Mouse (Mus musculus) kidney, postnatal 4 days (tissue): Measurements from ENCODE around the gene Scgb1c1.

Experiments used
- DNase-seq, 2 experiments: peaks; one replicate each; pipeline ENCODE4 v3.0.0; 2021; ENCODE audit warnings: mixed read lengths in 2 of 2

Gene Scgb1c1

DNA sequence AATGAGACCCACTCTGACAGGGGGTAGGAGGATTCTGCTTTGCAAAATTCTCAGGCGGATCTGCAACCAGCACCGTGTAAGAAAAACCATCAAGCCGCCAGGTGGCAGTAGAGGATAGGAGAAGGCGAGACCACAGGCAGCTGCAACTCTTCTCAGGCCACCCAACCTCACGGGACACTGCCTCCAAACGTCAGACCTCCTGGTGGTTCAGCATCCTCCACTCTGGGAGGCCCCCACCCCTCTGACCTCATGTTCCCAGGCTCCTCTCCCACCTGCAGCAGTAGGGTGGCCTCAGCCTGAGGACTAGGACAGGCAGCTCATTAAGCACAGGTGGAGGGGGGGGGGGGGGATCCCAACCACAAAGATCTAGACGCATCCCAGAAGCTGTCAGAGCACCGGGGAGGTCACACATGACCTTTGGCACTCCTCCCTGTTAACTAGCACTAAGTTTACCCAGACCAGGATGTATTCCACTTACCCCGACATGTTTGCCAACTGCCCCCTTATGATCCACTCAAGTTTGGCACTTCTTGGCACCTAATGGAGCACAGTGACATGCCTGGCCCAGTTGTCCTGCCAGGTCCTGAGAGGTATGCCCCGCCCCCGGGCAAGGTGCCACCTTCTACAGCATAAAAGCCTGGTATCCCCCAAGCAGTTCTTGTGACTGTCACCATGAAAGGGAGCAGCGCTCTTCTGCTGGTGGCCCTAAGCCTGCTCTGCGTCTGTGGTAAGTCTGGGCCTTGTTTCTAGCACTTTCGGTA is at the start of gene Scgb1c1:
Scgb1c1 (plus strand) TSS at position 643 of the 761 bp plus-strand sequence.
- peak; percentile 96 to 98 for DNase-seq

DNA sequence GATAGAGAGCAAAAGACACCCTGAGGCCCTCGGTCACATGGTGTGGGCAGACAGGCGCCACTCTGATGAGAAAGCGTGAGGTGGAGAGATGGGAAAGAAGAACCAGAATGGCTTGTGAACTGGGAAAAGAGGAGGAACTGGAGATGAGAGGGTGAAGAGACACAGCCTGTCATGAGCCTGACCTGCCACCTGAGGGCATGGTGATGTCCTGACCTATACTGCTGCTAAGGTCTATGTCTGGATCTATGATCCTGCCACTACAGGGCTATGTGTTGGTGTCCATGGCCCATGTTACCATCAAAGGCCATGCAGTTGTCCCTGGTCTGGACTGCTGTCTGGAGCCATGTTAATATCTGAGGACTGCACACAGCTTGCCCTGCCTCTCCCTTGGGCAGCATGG is 47.7 kb upstream of the Scgb1c1 start:
- DNase-seq = no peak

DNA sequence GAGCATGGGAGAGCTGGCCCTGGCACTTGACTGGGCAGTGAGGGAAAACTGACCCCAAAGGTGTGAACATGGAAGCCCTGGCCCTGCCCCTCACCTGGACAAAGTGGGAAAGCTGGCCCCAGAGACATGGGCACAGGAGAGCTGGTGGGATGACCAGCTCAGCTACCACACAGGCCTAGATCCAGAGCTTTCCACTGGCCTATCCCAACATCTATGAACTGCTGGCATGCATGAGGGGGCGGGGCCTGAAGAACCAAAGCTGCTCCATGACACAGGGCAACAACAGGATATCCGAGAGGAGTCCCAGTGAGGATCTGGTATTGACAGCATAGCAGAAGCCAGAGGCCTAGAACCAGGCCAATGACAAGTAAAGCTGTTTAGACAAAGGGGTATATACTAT is 47.1 kb upstream of the Scgb1c1 start:
- DNase-seq = no peak

DNA sequence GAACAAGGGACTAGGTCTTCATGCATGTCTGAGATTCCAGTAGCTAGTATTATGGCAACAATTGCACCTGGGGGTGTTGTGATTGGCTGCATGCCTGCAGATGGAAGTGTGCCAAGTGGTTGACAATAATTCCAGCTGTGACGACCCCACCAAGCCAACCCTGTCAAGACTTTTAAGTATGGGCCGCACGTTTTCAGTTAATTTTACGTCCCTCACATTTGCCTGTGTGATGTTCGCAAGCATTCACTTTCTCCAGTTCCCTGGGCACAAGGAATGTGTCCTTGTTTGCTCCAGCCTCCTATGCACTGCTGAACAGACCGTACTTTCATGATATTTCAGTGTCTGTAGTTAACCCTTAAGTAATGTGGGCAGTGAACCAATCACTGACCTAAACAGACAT is 42.7 kb upstream of the Scgb1c1 start:
- DNase-seq = peak; percentile 58 to 67

DNA sequence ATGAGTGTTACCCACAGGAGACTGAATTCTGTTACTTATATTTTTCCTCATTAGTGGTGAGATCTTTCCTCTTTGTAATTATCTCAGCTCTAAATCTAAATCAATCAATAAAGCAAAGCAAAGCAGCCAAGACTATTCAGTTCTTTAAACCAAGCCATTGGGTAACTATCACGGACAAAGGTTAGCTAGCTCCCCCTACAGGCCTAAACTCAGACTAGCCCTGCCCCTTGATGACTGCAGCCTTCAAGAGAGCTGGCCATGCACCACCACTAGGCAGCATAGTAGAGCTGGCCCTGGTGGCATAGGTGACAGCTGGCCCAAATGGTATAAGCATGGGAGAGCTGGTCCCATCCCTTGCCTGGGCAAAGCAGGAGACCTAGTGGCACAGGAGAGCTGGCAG is 39.6 kb upstream of the Scgb1c1 start:
- DNase-seq = peak; percentile 50 to 64

DNA sequence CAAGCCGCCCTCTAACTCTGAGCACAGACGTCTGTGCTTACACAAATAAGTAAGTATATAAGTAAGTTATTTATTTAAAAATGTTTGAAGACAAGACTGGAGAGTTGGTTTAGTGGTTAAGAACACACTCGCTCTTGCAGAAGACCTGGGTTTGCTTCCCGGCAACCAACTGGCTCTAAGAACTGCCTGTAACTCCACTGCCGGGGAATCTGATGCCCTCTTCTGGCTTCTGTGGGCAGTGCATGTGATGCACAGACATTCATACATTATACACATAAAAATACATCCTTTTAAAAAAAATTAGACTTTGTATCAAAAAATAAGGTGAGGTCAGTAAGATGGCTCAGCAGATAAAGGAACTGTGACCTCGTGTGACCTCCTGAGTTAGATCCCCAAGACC is 34.9 kb upstream of the Scgb1c1 start:
- DNase-seq = no peak

DNA sequence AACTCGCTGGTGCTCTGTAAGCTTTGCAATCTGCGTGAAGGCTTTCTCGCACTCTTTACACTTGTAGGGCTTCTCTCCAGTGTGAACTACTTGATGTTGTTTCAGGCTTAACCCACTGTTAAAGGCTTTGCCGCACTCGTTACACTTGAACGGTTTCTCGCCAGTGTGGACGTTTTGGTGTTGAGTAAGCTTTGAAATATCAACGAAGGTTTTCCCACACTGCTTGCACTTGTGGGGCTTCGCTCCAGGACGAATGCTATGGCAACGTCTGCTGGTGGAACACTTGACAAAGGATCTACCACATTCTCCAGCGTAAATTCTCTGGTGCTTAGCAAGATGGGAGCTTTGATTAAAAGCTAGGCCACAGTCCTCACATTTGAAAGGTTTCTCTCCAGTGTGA is 33.6 kb upstream of the Scgb1c1 start:
- DNase-seq = no peak

DNA sequence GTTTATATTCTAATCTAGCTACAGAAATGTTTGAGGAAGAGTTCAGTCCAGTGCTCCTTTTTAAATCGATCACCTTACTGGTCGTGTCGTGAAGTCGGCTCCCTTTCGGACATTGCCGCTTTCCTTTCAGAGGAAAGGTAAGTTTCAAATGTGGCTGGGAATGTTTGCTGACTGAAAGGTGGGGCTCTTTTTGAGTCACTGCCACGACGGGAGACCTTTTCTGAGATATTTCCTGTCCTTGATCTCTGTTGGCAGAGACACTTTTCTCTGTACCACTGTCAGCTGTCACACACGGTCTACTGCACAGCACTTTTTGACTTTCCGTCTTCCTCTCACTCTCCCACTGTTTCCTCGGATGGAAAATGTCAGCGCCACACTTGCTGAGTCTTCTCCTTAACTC is 32.5 kb upstream of the Scgb1c1 start:
- no peak for DNase-seq

DNA sequence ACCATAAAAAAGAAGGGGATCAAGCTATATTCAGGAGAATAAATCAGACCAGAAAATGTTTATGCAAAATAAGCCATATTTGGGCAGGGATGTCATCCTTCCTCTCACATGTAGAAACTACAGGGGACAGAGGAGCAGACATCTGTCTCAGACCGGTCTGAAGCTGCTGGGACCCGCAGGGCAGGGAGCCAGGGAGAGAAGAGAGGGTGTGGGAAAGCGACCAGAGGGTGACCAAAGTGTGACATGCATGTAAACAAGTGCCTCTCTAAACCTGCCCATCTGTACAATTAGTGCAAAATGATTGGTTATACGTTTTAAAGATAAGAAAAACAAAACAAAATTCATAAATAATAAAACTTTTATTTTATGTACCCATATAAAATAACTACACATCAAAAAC is 25.2 kb upstream of the Scgb1c1 start:
- no peak for DNase-seq

DNA sequence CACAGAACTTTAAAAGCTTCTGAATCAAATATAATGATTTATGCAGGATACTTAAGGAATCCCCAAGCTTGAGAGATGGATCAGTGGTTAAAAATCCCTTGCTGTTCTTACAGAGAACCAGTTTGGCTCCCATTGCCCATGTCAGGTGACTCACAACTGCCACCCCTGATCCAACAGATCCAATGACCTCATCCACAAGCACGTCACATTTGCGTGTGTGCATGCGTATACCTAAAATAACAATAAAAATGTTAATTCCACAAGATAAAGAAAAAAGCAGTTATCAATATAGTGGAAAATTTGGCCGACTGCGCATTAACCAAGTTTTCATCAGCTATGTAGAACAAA is 24.1 kb upstream of the Scgb1c1 start:
- no peak for DNase-seq

DNA sequence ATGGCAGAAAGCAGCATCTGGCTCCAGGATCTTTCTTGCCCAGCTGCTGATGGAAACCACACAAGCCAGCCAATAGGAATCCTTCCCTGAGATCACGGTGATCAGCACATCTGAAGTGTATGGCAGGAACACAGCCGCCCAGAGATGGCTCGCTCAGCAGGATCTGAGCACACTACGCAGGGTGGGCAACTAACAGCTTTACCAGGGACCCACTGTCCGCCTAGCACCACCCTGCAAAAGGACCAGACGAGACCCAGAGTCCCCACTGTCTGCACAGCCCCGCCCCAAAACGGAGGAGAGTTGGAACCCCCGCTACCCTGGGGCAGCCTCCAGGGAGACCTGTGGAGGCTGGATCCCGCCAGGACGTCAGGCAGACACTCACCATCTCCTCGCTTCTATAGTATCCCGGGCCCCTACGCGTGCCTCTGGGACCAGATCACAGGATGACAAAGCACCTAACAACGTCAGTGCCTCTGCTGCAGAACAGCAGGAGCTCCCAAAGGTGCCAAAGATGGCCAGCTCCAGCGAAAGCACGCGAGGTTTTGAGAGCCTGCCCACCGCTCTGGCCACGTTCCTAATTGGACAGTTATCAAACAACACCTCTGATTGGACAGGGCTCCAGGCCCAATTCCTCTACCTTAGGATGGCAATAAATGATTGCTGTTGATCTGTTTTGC is 23.6 kb upstream of the Scgb1c1 start, which contains the start of gene Zfp941:
Zfp941 (minus strand) TSS at position 526 of the 677 bp plus-strand sequence.
- peak; percentile 43 to 65 for DNase-seq

DNA sequence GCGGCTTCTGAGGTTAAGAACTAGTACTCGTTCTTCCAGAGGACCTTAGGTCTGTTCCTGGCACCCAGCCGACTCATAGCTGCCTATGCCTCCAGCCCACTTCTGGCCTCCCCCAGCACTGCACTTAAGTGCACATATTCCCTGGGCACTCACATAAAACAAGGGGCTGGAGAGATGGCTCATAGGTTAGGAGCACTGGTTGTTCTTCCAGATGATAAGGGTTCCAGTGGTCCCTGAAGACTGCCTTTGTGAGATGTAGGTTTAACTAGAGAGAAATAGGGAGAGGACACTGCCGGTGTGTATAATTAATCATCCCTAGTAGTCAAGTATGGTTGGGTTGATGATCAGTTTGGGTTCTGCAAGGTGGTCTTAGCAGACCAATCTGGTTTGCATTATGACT is 22.6 kb upstream of the Scgb1c1 start:
- no peak for DNase-seq

DNA sequence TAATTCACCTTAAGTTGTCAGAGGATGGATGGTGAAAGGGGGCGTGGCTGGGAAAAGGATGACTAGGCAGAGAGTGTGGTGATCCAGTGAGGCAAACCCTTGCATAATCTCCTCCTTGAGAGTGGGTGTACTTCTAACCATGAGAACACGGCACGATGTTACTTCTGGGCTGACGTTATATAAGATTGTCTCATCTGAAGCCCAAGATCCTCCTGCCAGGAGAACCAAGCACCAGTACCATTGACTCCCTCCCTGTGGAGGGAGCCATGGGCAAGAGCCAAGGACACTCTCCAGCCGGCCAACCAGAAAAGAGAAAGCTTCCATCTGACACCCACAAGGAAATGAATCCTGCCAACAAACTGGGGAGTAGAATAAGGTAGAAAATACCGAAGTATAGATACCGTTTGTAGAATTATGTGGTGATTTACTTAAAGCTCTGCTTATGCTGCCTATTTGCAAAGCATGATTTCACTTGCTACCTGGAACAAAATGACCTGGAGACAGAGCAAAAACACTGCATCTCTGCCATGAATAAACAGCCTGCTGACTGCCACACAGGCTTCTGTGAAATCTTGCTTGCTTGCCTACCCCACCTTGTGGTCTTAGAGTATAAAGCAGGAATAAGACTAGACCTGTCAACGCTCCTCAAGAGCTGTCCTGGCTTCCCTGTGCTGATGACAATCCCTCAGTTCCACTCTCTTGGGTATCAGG is 17.0 kb upstream of the Scgb1c1 start:
- peak; percentile 36 to 62 for DNase-seq

DNA sequence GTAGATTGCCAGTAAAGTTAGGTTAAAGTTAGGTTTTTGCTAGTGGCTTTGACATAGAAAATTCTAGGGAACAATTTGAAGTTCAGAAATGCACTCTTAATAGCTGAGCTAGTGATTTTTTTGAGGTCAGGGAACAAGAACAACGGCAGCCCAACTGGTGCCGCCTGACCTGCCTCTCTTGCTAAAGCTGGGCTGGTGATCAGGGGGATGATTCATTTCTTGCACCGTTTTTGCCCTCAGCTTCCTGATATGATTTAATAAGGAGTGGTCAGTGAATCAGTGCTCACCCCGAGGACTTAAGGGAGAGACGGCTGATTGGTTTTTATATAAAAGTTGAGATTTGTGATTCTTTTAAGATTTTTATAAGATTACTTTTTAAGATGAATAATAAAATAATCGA is 13.9 kb upstream of the Scgb1c1 start:
- DNase-seq = no peak

DNA sequence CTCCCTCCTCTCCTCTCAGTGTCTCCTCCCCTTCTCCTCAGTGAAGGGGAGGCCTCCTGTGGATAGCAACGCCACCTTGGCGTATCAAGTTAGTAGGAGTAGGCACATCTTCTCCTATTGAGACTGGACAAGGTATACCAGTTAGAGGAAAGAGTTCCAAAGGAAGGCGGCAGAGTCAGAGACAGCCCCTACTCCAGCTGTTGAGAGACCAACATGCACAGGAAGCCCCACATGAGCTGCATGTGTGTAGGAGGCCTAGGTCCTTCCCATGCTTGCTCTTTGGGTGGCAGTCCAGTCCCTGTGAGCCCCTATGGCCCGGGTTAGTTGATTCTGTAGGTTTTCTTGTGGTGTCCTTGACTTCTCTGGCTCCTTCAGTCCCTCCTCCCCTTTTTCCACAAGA is 12.0 kb upstream of the Scgb1c1 start:
- DNase-seq = no peak

DNA sequence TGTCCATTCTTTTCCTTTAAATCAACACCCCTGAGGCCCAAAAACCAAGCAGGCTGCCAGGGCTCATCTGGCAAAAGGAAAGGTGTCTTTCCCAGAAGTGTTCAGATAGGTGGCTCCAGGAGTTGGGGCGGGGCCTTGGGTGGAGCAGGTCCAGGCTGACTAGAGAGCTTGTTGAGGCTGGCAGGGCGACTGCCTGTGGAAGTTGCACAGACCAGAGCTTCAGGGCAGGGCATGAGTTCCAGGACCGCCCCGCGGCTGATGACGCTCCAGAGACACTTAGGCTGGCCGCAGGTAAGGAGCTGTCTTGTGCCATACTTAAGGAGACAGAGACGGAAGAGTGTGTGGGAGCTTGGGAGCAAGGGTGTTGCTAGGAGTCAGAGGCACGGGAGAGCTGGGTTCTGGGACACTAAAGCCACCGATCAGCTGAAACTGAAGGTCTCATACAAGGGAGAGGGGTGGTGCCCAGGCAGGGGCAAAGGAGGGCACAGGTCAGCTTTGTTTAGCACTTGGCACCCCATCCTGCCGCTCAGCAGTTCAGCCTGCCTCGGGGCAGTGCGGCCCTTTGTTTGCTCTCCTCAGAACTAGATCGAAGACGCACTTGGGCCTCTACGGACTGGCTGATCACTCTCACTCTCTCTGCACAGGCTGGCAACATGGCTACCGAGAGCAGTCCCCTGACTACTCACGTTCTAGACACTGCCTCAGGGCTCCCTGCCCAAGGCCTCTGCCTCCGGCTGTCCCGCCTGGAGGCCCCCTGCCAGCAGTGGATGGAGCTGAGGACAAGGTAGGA is 10.2 kb upstream of the Scgb1c1 start, which contains the start of gene Urah:
Urah (plus strand) TSS at position 51 of the 790 bp plus-strand sequence.
- DNase-seq = peak in 1 of 2 experiments; percentile 5

DNA sequence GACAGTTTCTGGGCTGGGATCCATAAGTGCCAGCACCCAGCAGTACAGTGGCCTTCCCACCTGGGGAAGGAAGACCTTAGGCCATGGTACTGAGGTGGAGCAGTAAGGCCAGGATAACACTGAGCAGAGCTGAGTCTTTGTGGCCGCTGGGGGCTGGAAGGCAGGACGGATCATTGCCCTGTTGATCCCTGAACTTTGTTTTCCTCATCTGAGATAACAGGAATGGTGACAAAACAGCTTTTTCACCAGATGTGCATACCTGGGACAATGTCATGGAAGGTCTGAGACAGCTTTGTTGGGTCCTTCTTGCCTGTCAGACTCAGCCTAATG is 9.6 kb upstream of the Scgb1c1 start:
- no peak for DNase-seq

DNA sequence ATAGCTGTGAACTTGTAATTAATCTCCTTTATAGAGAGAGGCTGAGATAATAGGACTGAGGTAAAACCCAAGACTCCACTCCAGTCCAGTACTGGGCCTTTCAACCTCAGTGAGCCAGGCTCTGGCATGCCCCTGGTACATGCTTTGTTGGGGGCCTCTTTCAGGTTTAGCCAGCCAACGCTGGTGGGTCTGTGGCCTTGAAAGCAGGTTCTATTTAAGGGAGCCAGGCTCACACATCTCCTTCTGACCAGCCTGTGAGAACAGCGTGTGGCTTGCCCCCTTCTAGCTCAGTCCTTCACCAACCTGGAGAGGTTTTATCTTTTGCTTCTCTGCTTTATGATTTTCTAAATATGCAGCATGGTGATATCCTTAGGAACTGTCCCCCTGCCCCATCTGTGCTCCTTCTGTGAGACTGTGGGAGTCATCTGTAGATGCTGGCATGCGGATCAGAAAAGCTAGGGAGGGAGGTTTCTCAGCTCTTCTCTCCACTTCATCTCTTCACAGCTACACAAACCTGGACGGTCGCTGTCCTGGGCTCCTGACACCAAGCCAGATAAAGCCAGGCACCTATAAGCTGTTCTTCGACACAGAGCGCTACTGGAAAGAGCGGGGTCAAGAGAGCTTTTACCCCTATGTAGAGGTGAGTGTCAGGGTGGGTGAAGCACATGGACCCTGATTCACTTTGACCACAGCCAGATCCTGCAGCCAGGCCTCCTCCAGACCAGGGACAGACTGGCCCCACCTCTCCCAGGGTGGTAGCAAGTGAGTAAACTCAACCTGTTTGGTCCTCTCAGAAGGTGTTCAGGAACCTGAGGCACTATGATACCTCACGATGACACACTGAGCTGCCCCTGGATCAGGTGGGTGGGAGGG is 8.9 kb upstream of the Scgb1c1 start:
- DNase-seq = peak in 1 of 2 experiments; percentile 1

DNA sequence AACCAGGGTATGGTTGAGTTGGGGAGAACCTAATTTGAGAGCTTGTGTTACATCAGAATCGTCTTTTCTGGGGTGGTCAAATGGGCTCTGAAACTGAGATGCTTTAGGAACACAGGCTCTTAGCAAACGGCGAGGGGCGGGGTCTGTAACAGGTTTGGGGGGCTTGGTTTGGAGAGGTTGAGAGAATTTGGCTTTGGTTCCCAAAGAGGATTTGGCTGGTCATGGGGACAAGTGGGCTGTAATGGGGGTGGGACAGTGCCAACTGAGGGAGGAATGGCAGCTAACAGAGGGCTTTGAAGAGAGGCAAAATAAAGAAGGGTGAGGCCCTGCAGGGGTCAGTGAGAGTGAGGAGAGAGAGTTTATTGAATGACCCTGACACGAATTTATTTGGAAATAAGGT is 5.8 kb upstream of the Scgb1c1 start:
- DNase-seq = no peak

DNA sequence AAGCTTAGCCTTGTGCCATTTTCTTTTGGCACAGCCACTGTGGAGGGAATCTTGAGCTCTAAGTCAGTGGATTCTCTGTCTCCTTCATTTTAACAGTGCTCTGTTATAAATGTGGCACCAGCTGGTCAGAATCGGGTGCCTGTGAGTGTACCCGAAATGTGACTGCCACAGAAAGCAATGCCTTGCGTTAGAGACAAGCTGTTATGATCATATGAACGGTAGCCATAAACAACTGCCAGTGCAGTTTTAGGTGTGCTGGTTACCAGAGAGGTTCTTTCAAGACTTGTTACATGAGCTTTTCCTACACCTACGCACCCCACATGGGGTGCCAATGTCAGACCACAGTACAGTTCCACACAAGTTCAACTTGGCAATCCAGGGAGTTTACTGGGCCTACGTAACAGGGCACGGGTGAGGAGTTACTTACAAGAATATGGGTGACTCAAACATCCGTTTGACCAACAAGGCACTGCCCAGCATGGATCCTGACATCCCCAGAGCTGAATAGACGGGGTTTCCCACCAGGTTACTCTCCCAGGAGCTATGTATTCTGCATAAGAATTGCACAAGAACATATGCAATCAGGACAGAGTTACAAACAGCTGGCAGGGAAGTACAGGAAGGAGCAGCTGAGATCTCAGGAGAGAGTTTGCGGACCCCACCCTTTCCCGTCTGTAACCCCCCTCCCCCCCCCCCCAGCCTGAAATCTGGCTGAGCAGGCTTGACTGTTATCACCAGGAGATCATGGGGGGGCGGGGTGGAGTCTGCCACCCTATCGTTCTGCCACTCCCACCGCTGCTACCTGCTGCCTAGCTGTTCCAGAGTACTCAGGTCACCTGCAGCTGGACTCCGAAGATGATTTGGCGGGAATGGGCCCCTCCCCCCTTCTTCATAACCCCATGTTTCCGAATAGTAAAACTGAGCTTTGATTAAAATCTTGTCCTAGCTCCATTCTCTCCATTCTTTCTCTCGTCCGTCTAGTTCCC is 4.3 kb upstream of the Scgb1c1 start:
- peak in 1 of 2 experiments; percentile 3 for DNase-seq

DNA sequence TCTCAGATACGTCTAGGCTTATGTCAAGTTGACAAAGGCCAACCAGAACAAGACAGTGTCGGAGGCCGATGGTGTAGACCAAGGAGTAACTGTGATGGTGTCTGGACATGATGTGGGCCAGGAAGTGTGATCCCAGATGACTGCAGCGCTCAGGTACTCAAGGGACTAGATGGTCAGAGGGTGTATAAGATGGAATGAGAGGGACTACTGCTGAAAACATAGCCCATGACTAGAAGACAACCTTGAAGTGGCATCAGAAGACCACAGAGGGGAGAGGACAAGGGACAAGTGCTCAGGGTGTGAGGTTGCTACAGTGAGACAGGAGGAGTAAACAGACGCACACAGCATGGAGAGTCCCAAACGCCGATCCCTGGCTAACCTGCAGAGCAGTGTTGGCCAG is 1.5 kb upstream of the Scgb1c1 start:
- no peak for DNase-seq
